Mouse (Mus musculus): Measurements from ENCODE around the gene Slc6a21. TPM values are rescaled to one million over a fixed set of nuclear protein-coding genes. Genes with fewer than 3 reads are reported as not detected.

The Slc6a21 gene
- polyA plus RNA-seq (2014; fragmentation: Nextera tagmentation; extraction: Ambion mirVana) = not detected in 2 replicates

- Histone ChIP-seq H3K4me1 (ENCODE audit: control insufficient read depth in 2 of 2, insufficient read depth in 2 of 2, low read length in 2 of 2) (peaks cover 3 to 4% of the 10 kb centered on the region in 2 experiments; a peak in 3 of 4 replicates), H3K4me2 (ENCODE audit: low read length) (peak within 1 kb of the TSS; percentile 80), H3K36me3 (ENCODE audit: control insufficient read depth, insufficient read depth, low read length) (no peaks in the 10 kb centered on the region), H3K9ac (ENCODE audit: low read length) (peak within 1 kb of the TSS; percentile 62), H3K9me3 (ENCODE audit: control insufficient read depth, low read length) (no peaks in the 10 kb centered on the region), H3K27ac (replicated peaks in 1 of 2; ENCODE audit: control insufficient read depth in 1 of 2, insufficient read depth in 1 of 2, low read depth in 2 of 2, low read length in 2 of 2) (no peak within 1 kb of the TSS), H3K27me3 (ENCODE audit: control insufficient read depth, insufficient read depth, low read length) (peaks cover 8% of the 10 kb centered on the region; the same call in 1 of the 2 replicates), H3K4me3 (ENCODE audit: control insufficient read depth in 1 of 2, insufficient read depth in 1 of 2, low read depth in 1 of 2, low read length in 2 of 2) (peak within 1 kb of the TSS; percentile 41 to 49)
- ATAC-seq (ENCODE audit: insufficient number of reproducible peaks, insufficient read depth, low FRiP score, low read depth) = no peak
- 7% methylated on average over 44 of the region's 44 CpGs for WGBS
Observed at GRCm38 (mm10) chr7:45277136-45277760, at the start of gene Slc6a21. Slc6a21 (plus strand) TSS chr7:45277513.

- Histone ChIP-seq H3K9ac (ENCODE audit: low read length) (no peak overlapping the region), H3K9me3 (ENCODE audit: control insufficient read depth, low read length) (no peaks in the 10 kb centered on the region), H3K4me2 (ENCODE audit: low read length) (no peak overlapping the region), H3K27me3 (ENCODE audit: control insufficient read depth, insufficient read depth, low read length) (no peaks in the 10 kb centered on the region), H3K36me3 (ENCODE audit: control insufficient read depth, insufficient read depth, low read length) (peaks cover 95% of the 10 kb centered on the region), H3K4me3 (ENCODE audit: control insufficient read depth in 1 of 2, insufficient read depth in 1 of 2, low read depth in 1 of 2, low read length in 2 of 2) (no peak overlapping the region), H3K27ac (replicated peaks in 1 of 2; ENCODE audit: control insufficient read depth in 1 of 2, insufficient read depth in 1 of 2, low read depth in 2 of 2, low read length in 2 of 2) (no peak overlapping the region), H3K4me1 (ENCODE audit: control insufficient read depth in 2 of 2, insufficient read depth in 2 of 2, low read length in 2 of 2) (peaks cover 5 to 12% of the 10 kb centered on the region in 2 experiments; a peak in 3 of 4 replicates)
- no peak for ATAC-seq (ENCODE audit: insufficient number of reproducible peaks, insufficient read depth, low FRiP score, low read depth)
- WGBS = 89% methylated on average over 18 of the region's 18 CpGs
Observed at GRCm38 (mm10) chr7:45228548-45228947, 48.8 kb upstream of the Slc6a21 start.

GRCm38 (mm10) chr7:45229046-45229445, 48.3 kb upstream of the Slc6a21 start:
- WGBS = 87% methylated on average over 8 of the region's 8 CpGs
- no peak overlapping the region for H3K4me2 ChIP-seq (ENCODE audit: low read length)
- no peak for ATAC-seq (ENCODE audit: insufficient number of reproducible peaks, insufficient read depth, low FRiP score, low read depth)
- no peaks in the 10 kb centered on the region for H3K9me3 ChIP-seq (ENCODE audit: control insufficient read depth, low read length)
- no peaks in the 10 kb centered on the region for H3K27me3 ChIP-seq (ENCODE audit: control insufficient read depth, insufficient read depth, low read length)
- H3K4me1 ChIP-seq (ENCODE audit: control insufficient read depth in 2 of 2, insufficient read depth in 2 of 2, low read length in 2 of 2) = peaks cover 10 to 17% of the 10 kb centered on the region in 2 experiments
- no peak overlapping the region for H3K27ac ChIP-seq (replicated peaks in 1 of 2; ENCODE audit: control insufficient read depth in 1 of 2, insufficient read depth in 1 of 2, low read depth in 2 of 2, low read length in 2 of 2)
- no peak overlapping the region for H3K9ac ChIP-seq (ENCODE audit: low read length)
- H3K4me3 ChIP-seq (ENCODE audit: control insufficient read depth in 1 of 2, insufficient read depth in 1 of 2, low read depth in 1 of 2, low read length in 2 of 2) = no peak overlapping the region
- peaks cover 90% of the 10 kb centered on the region for H3K36me3 ChIP-seq (ENCODE audit: control insufficient read depth, insufficient read depth, low read length)

DNA sequence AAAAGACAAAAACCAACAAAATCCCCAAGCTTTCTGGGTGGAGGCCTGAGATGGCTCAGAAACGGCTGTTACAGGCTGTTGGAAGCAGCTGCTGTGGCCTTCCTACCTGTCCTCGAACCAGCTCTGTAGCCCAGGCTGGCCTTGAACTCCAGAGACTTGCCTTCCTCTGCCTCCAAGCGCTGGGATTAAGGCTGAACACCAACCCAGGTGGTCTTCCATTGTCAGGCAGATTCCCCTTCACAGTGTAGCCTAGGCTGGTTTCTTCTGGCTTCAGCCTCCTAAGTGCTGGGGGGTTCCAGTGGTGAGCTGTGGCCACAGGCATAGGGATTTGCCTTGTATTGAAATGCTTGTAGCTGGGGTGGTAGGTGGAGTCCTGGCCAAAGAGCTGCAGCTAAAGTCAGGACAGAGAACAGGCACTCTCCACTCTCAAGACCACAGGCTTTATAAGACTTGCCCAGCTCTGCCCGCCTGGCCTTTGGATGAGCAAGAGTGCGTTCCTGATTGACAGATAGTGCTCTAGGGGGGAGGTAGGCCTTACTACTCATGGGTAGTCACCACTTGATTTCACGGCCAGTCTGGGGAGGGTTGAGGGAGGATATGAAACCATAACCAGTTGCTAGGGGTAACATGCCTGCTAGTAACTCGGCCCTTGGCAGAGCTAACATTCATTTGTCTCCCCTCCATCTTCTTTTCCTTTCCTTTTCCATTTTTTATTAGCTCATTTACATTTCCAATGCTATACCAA, 47.7 kb upstream of the Slc6a21 start:
- no peak for ATAC-seq (ENCODE audit: insufficient number of reproducible peaks, insufficient read depth, low FRiP score, low read depth)

DNA sequence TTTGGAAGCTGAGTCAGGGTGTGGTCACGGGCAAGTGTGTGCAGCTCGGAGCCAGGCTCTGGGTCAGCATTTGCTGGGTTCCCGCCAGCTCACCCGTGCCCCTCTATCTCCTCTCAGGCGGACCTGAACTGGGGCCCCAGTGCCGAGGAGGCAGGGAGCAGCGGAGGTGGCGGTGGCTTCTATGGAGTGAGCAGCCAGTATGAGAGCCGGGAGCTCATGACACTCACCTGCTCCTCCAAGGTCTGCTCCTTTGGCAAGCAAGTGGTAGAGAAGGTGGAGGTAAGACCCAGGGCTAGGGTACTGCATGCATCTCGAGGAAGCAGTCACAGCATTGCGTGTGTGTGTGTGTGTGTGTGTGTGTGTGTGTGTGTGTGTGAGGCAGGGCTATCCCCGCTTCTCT, 46.1 kb upstream of the Slc6a21 start:
- Histone ChIP-seq H3K27me3 (ENCODE audit: control insufficient read depth, insufficient read depth, low read length) (no peaks in the 10 kb centered on the region; the same call in 1 of the 2 replicates), H3K9ac (ENCODE audit: low read length) (no peak overlapping the region), H3K4me1 (ENCODE audit: control insufficient read depth in 2 of 2, insufficient read depth in 2 of 2, low read length in 2 of 2) (peaks cover 25 to 34% of the 10 kb centered on the region in 2 experiments), H3K4me3 (ENCODE audit: control insufficient read depth in 1 of 2, insufficient read depth in 1 of 2, low read depth in 1 of 2, low read length in 2 of 2) (no peak overlapping the region), H3K36me3 (ENCODE audit: control insufficient read depth, insufficient read depth, low read length) (peaks cover 68% of the 10 kb centered on the region), H3K9me3 (ENCODE audit: control insufficient read depth, low read length) (no peaks in the 10 kb centered on the region), H3K4me2 (ENCODE audit: low read length) (no peak overlapping the region), H3K27ac (replicated peaks in 1 of 2; ENCODE audit: control insufficient read depth in 1 of 2, insufficient read depth in 1 of 2, low read depth in 2 of 2, low read length in 2 of 2) (no peak overlapping the region)
- WGBS = 81% methylated on average over 12 of the region's 12 CpGs
- ATAC-seq (ENCODE audit: insufficient number of reproducible peaks, insufficient read depth, low FRiP score, low read depth) = no peak

More for the DNA sequence above, 47.7 kb upstream of the Slc6a21 start:
- no peak overlapping the region for H3K4me2 ChIP-seq (ENCODE audit: low read length)
- peaks cover 16 to 23% of the 10 kb centered on the region in 2 experiments for H3K4me1 ChIP-seq (ENCODE audit: control insufficient read depth in 2 of 2, insufficient read depth in 2 of 2, low read length in 2 of 2)
- WGBS = 87% methylated on average over 7 of the region's 7 CpGs
- no peaks in the 10 kb centered on the region for H3K27me3 ChIP-seq (ENCODE audit: control insufficient read depth, insufficient read depth, low read length)
- no peak overlapping the region for H3K27ac ChIP-seq (replicated peaks in 1 of 2; ENCODE audit: control insufficient read depth in 1 of 2, insufficient read depth in 1 of 2, low read depth in 2 of 2, low read length in 2 of 2)
- H3K9me3 ChIP-seq (ENCODE audit: control insufficient read depth, low read length) = no peaks in the 10 kb centered on the region
- no peak overlapping the region for H3K9ac ChIP-seq (ENCODE audit: low read length)
- H3K4me3 ChIP-seq (ENCODE audit: control insufficient read depth in 1 of 2, insufficient read depth in 1 of 2, low read depth in 1 of 2, low read length in 2 of 2) = no peak overlapping the region
- H3K36me3 ChIP-seq (ENCODE audit: control insufficient read depth, insufficient read depth, low read length) = peaks cover 84% of the 10 kb centered on the region

GRCm38 (mm10) chr7:45231941-45232340, 45.4 kb upstream of the Slc6a21 start:
- H3K27me3 ChIP-seq (ENCODE audit: control insufficient read depth, insufficient read depth, low read length) = no peaks in the 10 kb centered on the region; the same call in 1 of the 2 replicates
- no peak overlapping the region for H3K27ac ChIP-seq (replicated peaks in 1 of 2; ENCODE audit: control insufficient read depth in 1 of 2, insufficient read depth in 1 of 2, low read depth in 2 of 2, low read length in 2 of 2)
- WGBS = 86% methylated on average over 11 of the region's 11 CpGs
- ATAC-seq (ENCODE audit: insufficient number of reproducible peaks, insufficient read depth, low FRiP score, low read depth) = no peak
- no peaks in the 10 kb centered on the region for H3K9me3 ChIP-seq (ENCODE audit: control insufficient read depth, low read length)
- no peak overlapping the region for H3K9ac ChIP-seq (ENCODE audit: low read length)
- H3K4me3 ChIP-seq (ENCODE audit: control insufficient read depth in 1 of 2, insufficient read depth in 1 of 2, low read depth in 1 of 2, low read length in 2 of 2) = no peak overlapping the region
- H3K4me1 ChIP-seq (ENCODE audit: control insufficient read depth in 2 of 2, insufficient read depth in 2 of 2, low read length in 2 of 2) = peaks cover 25 to 34% of the 10 kb centered on the region in 2 experiments
- H3K4me2 ChIP-seq (ENCODE audit: low read length) = no peak overlapping the region
- peaks cover 61% of the 10 kb centered on the region for H3K36me3 ChIP-seq (ENCODE audit: control insufficient read depth, insufficient read depth, low read length)

DNA sequence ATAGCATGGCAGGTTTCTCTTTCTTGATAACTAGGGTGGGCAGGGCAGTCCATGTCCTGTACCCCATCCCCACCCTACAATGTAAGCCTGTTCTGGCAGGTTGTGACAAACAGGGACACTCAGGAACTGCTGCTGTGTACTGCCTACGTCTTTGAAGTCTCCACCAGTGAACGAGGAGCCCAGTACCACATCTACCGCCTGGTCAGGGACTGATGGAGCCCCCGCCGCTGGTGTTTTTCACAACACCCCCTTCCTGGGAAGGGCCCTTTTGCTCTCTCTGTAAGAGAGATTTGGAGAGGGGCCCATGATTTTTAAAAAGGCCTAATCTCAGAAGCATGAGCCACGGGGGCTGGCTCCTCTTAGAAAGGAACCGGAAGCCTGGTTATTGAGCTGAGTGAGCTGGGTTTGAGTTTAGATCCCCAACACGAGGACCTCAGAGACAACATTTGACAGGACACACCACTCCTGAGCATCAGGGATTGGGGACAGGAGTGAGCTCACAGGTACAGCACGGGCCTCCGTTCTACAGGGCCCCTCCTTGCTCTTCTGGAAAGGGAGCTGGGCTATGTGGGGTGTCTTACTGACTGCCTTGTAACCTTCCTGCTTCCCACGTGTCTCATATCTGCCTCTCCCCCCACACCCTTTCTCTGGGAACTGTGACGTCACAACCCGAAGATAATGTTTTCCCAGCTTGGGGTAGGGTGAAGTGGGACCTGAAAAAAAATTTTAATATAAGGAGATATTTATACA, 44.4 kb upstream of the Slc6a21 start:
- no peaks in the 10 kb centered on the region for H3K9me3 ChIP-seq (ENCODE audit: control insufficient read depth, low read length)
- H3K4me1 ChIP-seq (ENCODE audit: control insufficient read depth in 2 of 2, insufficient read depth in 2 of 2, low read length in 2 of 2) = peaks cover 25 to 34% of the 10 kb centered on the region in 2 experiments
- peaks cover 3% of the 10 kb centered on the region; the same call in 1 of the 2 replicates for H3K27me3 ChIP-seq (ENCODE audit: control insufficient read depth, insufficient read depth, low read length)
- no peak for ATAC-seq (ENCODE audit: insufficient number of reproducible peaks, insufficient read depth, low FRiP score, low read depth)
- 0 out of 2 replicates have a peak overlapping the region, but pooled peaks have one; percentile 5 for H3K9ac ChIP-seq (ENCODE audit: low read length)
- H3K36me3 ChIP-seq (ENCODE audit: control insufficient read depth, insufficient read depth, low read length) = peaks cover 52% of the 10 kb centered on the region
- H3K4me2 ChIP-seq (ENCODE audit: low read length) = no peak overlapping the region
- no peak overlapping the region for H3K4me3 ChIP-seq (ENCODE audit: control insufficient read depth in 1 of 2, insufficient read depth in 1 of 2, low read depth in 1 of 2, low read length in 2 of 2)
- H3K27ac ChIP-seq (replicated peaks in 1 of 2; ENCODE audit: control insufficient read depth in 1 of 2, insufficient read depth in 1 of 2, low read depth in 2 of 2, low read length in 2 of 2) = no peak overlapping the region
- WGBS = 53% methylated on average over 13 of the region's 13 CpGs

Data from heart, embryonic 14.5 days (tissue).